Mouse (Mus musculus) CH12.LX (cell line): Measurements from ENCODE around the gene Serpina3k.
"Not testable (repeated sequence)": the region's sequence is repeated elsewhere in the genome, so short reads cannot be mapped to it uniquely, and the experiment has no call there.

Experiments
- CTCF ChIP-seq, 2 experiments: IDR thresholded peaks in 1 of 2; conservative IDR thresholded peaks in 1 of 2; 2 replicates each; pipeline ENCODE4 v1.5.1; 2011 to 2012; ENCODE audit warnings: low read depth in 2 of 2, low read length in 2 of 2, improper control_type of control experiment in 1 of 2, inconsistent platforms in 1 of 2, mild to moderate bottlenecking in 1 of 2, moderate library complexity in 1 of 2
- EP300 ChIP-seq: IDR thresholded peaks from 2 replicates; pipeline ENCODE4 v1.6.1; 2011; ENCODE audit warnings: low read length, improper control_type of control experiment
- KAT2A ChIP-seq: IDR thresholded peaks from 2 replicates; pipeline ENCODE4 v1.6.1; 2012; ENCODE audit warnings: low read length, improper control_type of control experiment, inconsistent platforms; ENCODE audit not compliant: insufficient replicate concordance
- MXI1 ChIP-seq: IDR thresholded peaks from 2 replicates; pipeline ENCODE4 v1.6.1; 2011; ENCODE audit warnings: mild to moderate bottlenecking, low read depth, low read length, improper control_type of control experiment
- NELFE ChIP-seq: IDR thresholded peaks from 2 replicates; pipeline ENCODE4 v1.6.1; 2011; ENCODE audit warnings: low read depth, low read length, improper control_type of control experiment
- POLR2AphosphoS2 ChIP-seq: IDR thresholded peaks from 2 replicates; pipeline ENCODE4 v1.6.1; 2011; ENCODE audit warnings: low read depth, low read length, improper control_type of control experiment
- SIN3A ChIP-seq: IDR thresholded peaks from 2 replicates; pipeline ENCODE4 v1.6.1; 2012; ENCODE audit warnings: low read length, improper control_type of control experiment, inconsistent platforms
- TBP ChIP-seq: conservative IDR thresholded peaks from 2 replicates; pipeline ENCODE4 v1.6.1; 2011; ENCODE audit warnings: low read depth, low read length, improper control_type of control experiment
- ZKSCAN1 ChIP-seq: IDR thresholded peaks from 2 replicates; pipeline ENCODE4 v1.6.1; 2012; ENCODE audit warnings: low read depth, inconsistent platforms, low read length, improper control_type of control experiment, borderline replicate concordance
- ZNF384 ChIP-seq: IDR thresholded peaks from 2 replicates; pipeline ENCODE4 v1.6.1; 2012; ENCODE audit warnings: low read depth, low read length, improper control_type of control experiment, inconsistent platforms

- not testable (repeated sequence) for TF ChIP-seq CTCF (conservative IDR thresholded peaks at IDR 0.05 in 1 of 2, IDR thresholded peaks at IDR 0.05 in 1 of 2; ENCODE audit: low read depth in 2 of 2, low read length in 2 of 2); MXI1; SIN3A; POLR2AphosphoS2; EP300; KAT2A; ZKSCAN1; TBP; ZNF384; NELFE
These were observed 47.7 kb downstream of the Serpina3k start for GRCm38 (mm10) chr12:104385987-104386386.
